Mouse (Mus musculus) left cerebral cortex, adult 6 months (tissue): Measurements from ENCODE around the gene Hist1h2bg. TPM values are rescaled to one million over a fixed set of nuclear protein-coding genes. Genes with fewer than 3 reads are reported as not detected.

Experiments used
- long read RNA-seq, 2 experiments: library from polyadenylated mRNA; unstranded; transcript quantifications; one replicate each; pipeline ENCODE4 v2.0.0; 2019 to 2020
- polyA plus RNA-seq: library from polyadenylated mRNA; unstranded; fragments of <200 nt; fragmentation: Nextera tagmentation; gene quantifications from 2 replicates; pipeline ENCODE4 v1.2.3, GENCODE M21; 2021

The Hist1h2bg gene
- 1.3 and 2.6 TPM in 2 replicates for polyA plus RNA-seq
- long read RNA-seq, experiment 1: 0 reads
- long read RNA-seq, experiment 2: 0 reads

GRCm38 (mm10) chr13:23571022-23571503, at the start of gene Hist1h2bg, which contains the start of gene Hist1h2ae:
Hist1h2bg (plus strand) TSS chr13:23571396.
Hist1h2ae (minus strand) TSS chr13:23571220.

GRCm38 (mm10) chr13:23530901-23531875, 40.0 kb upstream of the Hist1h2bg start, which contains the start of gene Hist1h4h:
Hist1h4h (plus strand) TSS chr13:23531050.

GRCm38 (mm10) chr13:23533560-23534367, 37.4 kb upstream of the Hist1h2bg start, which contains the start of gene Hist1h2af:
Hist1h2af (plus strand) TSS chr13:23533906.

GRCm38 (mm10) chr13:23535137-23536075, 35.8 kb upstream of the Hist1h2bg start, which contains the start of gene Hist1h3g:
Hist1h3g (plus strand) TSS chr13:23535422.

GRCm38 (mm10) chr13:23542999-23543607, 28.1 kb upstream of the Hist1h2bg start, which contains the start of gene Hist1h2bh:
Hist1h2bh (minus strand) TSS chr13:23543392.

GRCm38 (mm10) chr13:23543965-23544786, 27.0 kb upstream of the Hist1h2bg start, which contains the start of gene Hist1h3f:
Hist1h3f (plus strand) TSS chr13:23544052.

GRCm38 (mm10) chr13:23551146-23551834, 19.9 kb upstream of the Hist1h2bg start, which contains the start of gene Hist1h4f:
Hist1h4f (minus strand) TSS chr13:23551648.

GRCm38 (mm10) chr13:23552962-23553361, 18.2 kb upstream of the Hist1h2bg start, which contains the start of gene Hist1h1d:
Hist1h1d (plus strand) TSS chr13:23553262.

GRCm38 (mm10) chr13:23561883-23562659, 9.1 kb upstream of the Hist1h2bg start, which contains the start of gene Hist1h3e:
Hist1h3e (minus strand) TSS chr13:23562369.

GRCm38 (mm10) chr13:23573898-23574524, 2.8 kb downstream of the Hist1h2bg start, which contains the start of the genes Hist1h2bf and Hist1h2ad:
Hist1h2bf (minus strand) TSS chr13:23574196.
Hist1h2ad (plus strand) TSS chr13:23574381.

GRCm38 (mm10) chr13:23575271-23575851, 4.2 kb downstream of the Hist1h2bg start, which contains the start of gene Hist1h3d:
Hist1h3d (plus strand) TSS chr13:23575763.

GRCm38 (mm10) chr13:23581408-23582218, 10.4 kb downstream of the Hist1h2bg start, which contains the start of gene Hist1h4d:
Hist1h4d (plus strand) TSS chr13:23581598.

GRCm38 (mm10) chr13:23620733-23621531, 49.7 kb downstream of the Hist1h2bg start, which contains the start of gene Hist1h2be:
Hist1h2be (minus strand) TSS chr13:23621124.

